Mouse (Mus musculus) embryonic facial prominence, embryonic 14.5 days (tissue): Measurements from ENCODE around the gene C1ql3. TPM values are rescaled to one million over a fixed set of nuclear protein-coding genes. Genes with fewer than 3 reads are reported as not detected.
A peak's percentile ranks its signal among the peaks of the same experiment; 100 is the strongest.

ENCODE experiments used
- ATAC-seq: fragments of 200-750 bp; cut with Nextera tagmentation; 2 replicates; pipeline ENCODE4 v1.8.0; 2017; ENCODE audit warnings: low read depth, moderate number of reproducible peaks, moderate TSS enrichment
- DNase-seq: peaks from one replicate; pipeline ENCODE4 v3.0.0-alpha.2; 2015; ENCODE audit warnings: low spot score
- H3K27ac ChIP-seq: fragments of 300-500 bp; sonication (generic); replicated peaks from 2 replicates; pipeline ENCODE4 v1.5.1; 2014; ENCODE audit warnings: low read depth, mild to moderate bottlenecking, low read length, moderate library complexity
- H3K27me3 ChIP-seq: fragments of 300-500 bp; sonication (generic); replicated peaks from 2 replicates; pipeline ENCODE4 v1.6.1; 2014; ENCODE audit warnings: low read length; ENCODE audit not compliant: control insufficient read depth, insufficient read depth
- H3K36me3 ChIP-seq: fragments of 300-500 bp; sonication (generic); 2 replicates; pipeline ENCODE4 v1.6.1; 2014; ENCODE audit warnings: low read length, mixed read lengths; ENCODE audit not compliant: control insufficient read depth, insufficient read depth
- H3K4me1 ChIP-seq: fragments of 300-500 bp; sonication (generic); 2 replicates; pipeline ENCODE4 v1.6.1; 2014; ENCODE audit warnings: antibody characterized with exemption, low read length; ENCODE audit not compliant: control insufficient read depth, insufficient read depth
- H3K4me2 ChIP-seq: fragments of 300-500 bp; sonication (generic); 2 replicates; pipeline ENCODE4 v1.6.1; 2014; ENCODE audit warnings: low read depth, mild to moderate bottlenecking, low read length, moderate library complexity, mixed read lengths
- H3K4me3 ChIP-seq: fragments of 300-500 bp; sonication (generic); 2 replicates; pipeline ENCODE4 v1.5.1; 2014; ENCODE audit warnings: low read depth, mild to moderate bottlenecking, low read length
- H3K9ac ChIP-seq: fragments of 300-500 bp; sonication (generic); 2 replicates; pipeline ENCODE4 v1.6.1; 2014; ENCODE audit warnings: low read depth, mild to moderate bottlenecking, low read length, moderate library complexity, mixed read lengths
- H3K9me3 ChIP-seq: fragments of 300-500 bp; sonication (generic); 2 replicates; pipeline ENCODE4 v1.6.1; 2016; ENCODE audit warnings: low read length; ENCODE audit not compliant: control insufficient read depth
- WGBS: fragments of 180-500 bp; shearing (Covaris S2); extraction: QIAGEN DNeasy Blood & Tissue Kit; methylation state at CpG from one replicate; pipeline ENCODE4 v1.1.7; 2014; 5-methylcytosine and 5-hydroxymethylcytosine counted together
- polyA plus RNA-seq: library from polyadenylated mRNA; unstranded; fragments of >200 nt; fragmentation: Nextera tagmentation; extraction: Ambion mirVana; gene quantifications from 2 replicates; pipeline ENCODE4 v1.2.1, GENCODE M21; 2014

C1ql3 gene
- polyA plus RNA-seq, result 3.5 and 4.2 TPM in 2 replicates

- no peak within 1 kb of the TSS for H3K27ac ChIP-seq
- peak within 1 kb of the TSS; percentile 56 for H3K4me3 ChIP-seq
- H3K4me2 ChIP-seq, result peak within 1 kb of the TSS; percentile 100
- H3K27me3 ChIP-seq, result peaks cover 54% of the 10 kb centered on the region
- no peaks in the 10 kb centered on the region for H3K36me3 ChIP-seq
- DNase-seq (peak; percentile 15), ATAC-seq (no peak)
- 1% methylated on average over 19 of the region's 19 CpGs for WGBS
- H3K9ac ChIP-seq, result peak within 1 kb of the TSS; percentile 61
- H3K4me1 ChIP-seq, result peaks cover 12% of the 10 kb centered on the region; the same call in 1 of the 2 replicates
- no peaks in the 10 kb centered on the region for H3K9me3 ChIP-seq
These were observed at the start of gene C1ql3 for GRCm38 (mm10) chr2:13011472-13011871. TSS of gene C1ql3 (minus strand) at chr2:13011806.

- no peak for ATAC-seq
- no peaks in the 10 kb centered on the region for H3K36me3 ChIP-seq
- WGBS, result 86% methylated on average over 5 of the region's 5 CpGs
- DNase-seq, result no peak
- no peak overlapping the region for H3K9ac ChIP-seq
- H3K4me1 ChIP-seq, result no peaks in the 10 kb centered on the region
- H3K4me2 ChIP-seq, result no peak overlapping the region
- no peak overlapping the region for H3K4me3 ChIP-seq
- no peaks in the 10 kb centered on the region for H3K27me3 ChIP-seq
- no peaks in the 10 kb centered on the region for H3K9me3 ChIP-seq
- H3K27ac ChIP-seq, result no peak overlapping the region
These were observed 49.0 kb upstream of the C1ql3 start for GRCm38 (mm10) chr2:13060426-13061170.

- Histone ChIP-seq H3K9ac (no peak overlapping the region), H3K9me3 (no peaks in the 10 kb centered on the region), H3K27ac (no peak overlapping the region), H3K4me2 (no peak overlapping the region), H3K4me1 (no peaks in the 10 kb centered on the region), H3K36me3 (no peaks in the 10 kb centered on the region), H3K27me3 (no peaks in the 10 kb centered on the region), H3K4me3 (no peak overlapping the region)
- ATAC-seq (no peak), DNase-seq (no peak)
- 83% methylated on average over 6 of the region's 6 CpGs for WGBS
These were observed 37.0 kb upstream of the C1ql3 start for GRCm38 (mm10) chr2:13048649-13049048.

- no peak overlapping the region for H3K4me3 ChIP-seq
- no peak for ATAC-seq
- H3K27ac ChIP-seq, result no peak overlapping the region
- no peak overlapping the region for H3K9ac ChIP-seq
- no peaks in the 10 kb centered on the region for H3K36me3 ChIP-seq
- no peaks in the 10 kb centered on the region for H3K27me3 ChIP-seq
- no peaks in the 10 kb centered on the region for H3K4me1 ChIP-seq
- 91% methylated on average over 4 of the region's 4 CpGs for WGBS
- H3K9me3 ChIP-seq, result 0 out of 2 replicates have a peak, but pooled peaks cover 4% of the 10 kb centered on the region
- no peak for DNase-seq
- no peak overlapping the region for H3K4me2 ChIP-seq
These were observed 32.9 kb upstream of the C1ql3 start for GRCm38 (mm10) chr2:13044555-13044954.

GRCm38 (mm10) chr2:13039785-13040184, 28.2 kb upstream of the C1ql3 start:
- no peak overlapping the region for H3K9ac ChIP-seq
- no peak for ATAC-seq
- no peak overlapping the region for H3K4me3 ChIP-seq
- H3K36me3 ChIP-seq, result no peaks in the 10 kb centered on the region
- 0 out of 2 replicates have a peak, but pooled peaks cover 4% of the 10 kb centered on the region for H3K9me3 ChIP-seq
- no peak overlapping the region for H3K4me2 ChIP-seq
- no peaks in the 10 kb centered on the region for H3K4me1 ChIP-seq
- no peak for DNase-seq
- no peak overlapping the region for H3K27ac ChIP-seq
- no peaks in the 10 kb centered on the region for H3K27me3 ChIP-seq
- 91% methylated on average over 4 of the region's 4 CpGs for WGBS

- WGBS, result 46% methylated on average over 3 of the region's 3 CpGs
- H3K4me1 ChIP-seq, result no peaks in the 10 kb centered on the region
- 0 out of 2 replicates have a peak, but pooled peaks cover 4% of the 10 kb centered on the region for H3K9me3 ChIP-seq
- H3K9ac ChIP-seq, result no peak overlapping the region
- H3K36me3 ChIP-seq, result no peaks in the 10 kb centered on the region
- H3K27ac ChIP-seq, result no peak overlapping the region
- no peak for DNase-seq
- H3K27me3 ChIP-seq, result no peaks in the 10 kb centered on the region
- H3K4me2 ChIP-seq, result no peak overlapping the region
- H3K4me3 ChIP-seq, result no peak overlapping the region
- no peak for ATAC-seq
These were observed 27.2 kb upstream of the C1ql3 start for GRCm38 (mm10) chr2:13038772-13039171.

- Histone ChIP-seq H3K4me1 (no peaks in the 10 kb centered on the region; the same call in 1 of the 2 replicates), H3K27ac (no peak overlapping the region), H3K9me3 (no peaks in the 10 kb centered on the region), H3K4me3 (no peak overlapping the region), H3K27me3 (peaks cover under 1% of the 10 kb centered on the region; the same call in 1 of the 2 replicates), H3K4me2 (no peak overlapping the region), H3K36me3 (no peaks in the 10 kb centered on the region), H3K9ac (no peak overlapping the region)
- WGBS, result 67% methylated on average over 1 of the region's 1 CpGs
- DNase-seq, result no peak
- no peak for ATAC-seq
These were observed 7.3 kb upstream of the C1ql3 start for GRCm38 (mm10) chr2:13018861-13019260.

- Histone ChIP-seq H3K27ac (no peak overlapping the region), H3K4me3 (no peak overlapping the region), H3K36me3 (no peaks in the 10 kb centered on the region), H3K4me1 (no peaks in the 10 kb centered on the region; the same call in 1 of the 2 replicates), H3K27me3 (peaks cover 5% of the 10 kb centered on the region), H3K4me2 (no peak overlapping the region), H3K9me3 (no peaks in the 10 kb centered on the region), H3K9ac (no peak overlapping the region)
- DNase-seq, result no peak
- ATAC-seq, result no peak
- WGBS, result 46% methylated on average over 5 of the region's 5 CpGs
These were observed 6.8 kb upstream of the C1ql3 start for GRCm38 (mm10) chr2:13018382-13018781.

- Histone ChIP-seq H3K9me3 (no peaks in the 10 kb centered on the region), H3K27ac (no peak overlapping the region), H3K27me3 (peaks cover 54% of the 10 kb centered on the region), H3K4me2 (peak overlapping the region; percentile 100; the same call in 1 of the 2 replicates), H3K4me3 (peak overlapping the region; percentile 56), H3K36me3 (no peaks in the 10 kb centered on the region), H3K9ac (no peak overlapping the region), H3K4me1 (peaks cover 12% of the 10 kb centered on the region; the same call in 1 of the 2 replicates)
- 41% methylated on average over 3 of the region's 3 CpGs for WGBS
- DNase-seq, result no peak
- no peak for ATAC-seq
These were observed 367 bp upstream of the C1ql3 start for GRCm38 (mm10) chr2:13011973-13012372.
